8 mouse cellular contexts compared by ENCODE assay signal in the genomic region with DNA sequence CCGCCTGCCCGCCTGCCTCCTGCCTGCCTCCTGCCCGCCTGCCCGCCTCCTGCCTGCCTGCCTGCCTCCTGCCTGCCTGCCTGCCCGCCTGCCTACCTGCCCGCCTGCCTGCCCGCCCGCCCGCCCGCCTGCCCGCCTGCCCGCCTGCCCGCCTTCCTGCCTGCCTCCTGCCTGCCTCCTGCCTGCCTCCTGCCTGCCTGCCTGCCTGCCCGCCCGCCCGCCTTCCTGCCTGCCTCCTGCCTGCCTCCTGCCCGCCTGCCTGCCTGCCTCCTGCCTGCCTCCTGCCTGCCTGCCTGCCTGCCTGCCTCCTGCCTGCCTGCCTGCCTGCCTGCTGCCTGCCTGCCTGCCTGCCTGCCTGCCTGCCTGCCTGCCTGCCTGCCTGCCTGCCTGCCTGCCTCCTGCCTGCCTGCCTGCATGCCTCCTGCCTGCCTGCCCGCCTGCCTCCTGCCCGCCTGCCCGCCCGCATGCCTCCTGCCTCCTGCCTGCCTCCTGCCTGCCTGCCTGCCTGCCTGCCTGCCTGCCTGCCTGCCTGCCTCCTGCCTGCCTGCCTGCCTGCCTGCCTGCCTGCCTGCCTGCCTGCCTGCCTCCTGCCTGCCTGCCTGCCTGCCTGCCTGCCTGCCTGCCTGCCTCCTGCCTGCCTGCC.
DNase-seq lines count a peak whose midpoint lies in the region; ATAC-seq and TF ChIP-seq lines count a peak whose summit lies in the region.
"Not testable (repeated sequence)": the region's sequence is repeated elsewhere in the genome, so short reads cannot be mapped to it uniquely, and the experiment has no call there.

No protein-coding gene starts in this region.

- H3K9ac ChIP-seq in embryonic facial prominence, embryonic 14.5 days (ENCODE audit: low read depth, low read length); heart, embryonic 11.5 days (ENCODE audit: low read depth, low read length); hindbrain, embryonic 13.5 days; liver, embryonic 15.5 days; midbrain, embryonic 15.5 days; stomach, postnatal 0 days (ENCODE audit: low read length): not testable (repeated sequence)

- H3K27ac ChIP-seq in embryonic facial prominence, embryonic 14.5 days (replicated peaks; ENCODE audit: low read depth, low read length); heart, embryonic 11.5 days (ENCODE audit: low read depth, low read length); hindbrain, embryonic 13.5 days; liver, embryonic 15.5 days (replicated peaks); stomach, postnatal 0 days (replicated peaks): not testable (repeated sequence)
- peak overlapping the region; percentile 61; the same call in 1 of the 2 replicates for H3K27ac ChIP-seq in limb, embryonic 10.5 days
- H3K27ac ChIP-seq in midbrain, embryonic 15.5 days: 0 out of 2 replicates have a peak overlapping the region, but pooled peaks have one; percentile 11

- peak overlapping the region; percentile 8; the same call in 1 of the 2 replicates for H3K4me3 ChIP-seq in embryonic facial prominence, embryonic 14.5 days (ENCODE audit: low read depth, low read length)
- peak overlapping the region; percentile 37 for H3K4me3 ChIP-seq in heart, embryonic 11.5 days (ENCODE audit: low read depth, low read length)
- peak overlapping the region; percentile 24; the same call in 1 of the 2 replicates for H3K4me3 ChIP-seq in hindbrain, embryonic 13.5 days
- H3K4me3 ChIP-seq in limb, embryonic 10.5 days: peak overlapping the region; percentile 43
- not testable (repeated sequence) for H3K4me3 ChIP-seq in liver, embryonic 15.5 days (replicated peaks); stomach, postnatal 0 days (ENCODE audit: low read depth, low read length)
- 0 out of 2 replicates have a peak overlapping the region, but pooled peaks have one; percentile 20 for H3K4me3 ChIP-seq in midbrain, embryonic 15.5 days

- 66% methylated on average over 4 of the region's 21 CpGs for WGBS in embryonic facial prominence, embryonic 14.5 days
- 69% methylated on average over 4 of the region's 21 CpGs for WGBS in heart, embryonic 11.5 days (ENCODE audit: insufficient replicate concordance)
- WGBS in hindbrain, embryonic 13.5 days: 42% methylated on average over 8 of the region's 21 CpGs
- WGBS in limb, embryonic 10.5 days: 43% methylated on average over 9 of the region's 21 CpGs
- 37% methylated on average over 14 of the region's 21 CpGs for WGBS in liver, embryonic 15.5 days (ENCODE audit: insufficient replicate concordance)
- WGBS in midbrain, embryonic 15.5 days: 55% methylated on average over 4 of the region's 21 CpGs
- no CpG with 5 or more reads among the region's 21 CpGs for WGBS in stomach, postnatal 0 days

- TF ChIP-seq CTCF in stomach, postnatal 0 days (IDR thresholded peaks at IDR 0.05; ENCODE audit: low read depth): peak; percentile 9; the same call in 1 of the 2 replicates

- H3K9me3 ChIP-seq in embryonic facial prominence, embryonic 14.5 days (ENCODE audit: control insufficient read depth, low read length); heart, embryonic 11.5 days (replicated peaks; ENCODE audit: control insufficient read depth, low read length); hindbrain, embryonic 13.5 days; limb, embryonic 10.5 days (replicated peaks); liver, embryonic 15.5 days (replicated peaks); midbrain, embryonic 15.5 days; stomach, postnatal 0 days (ENCODE audit: control insufficient read depth, low read length): not testable (repeated sequence)

- ATAC-seq in embryonic facial prominence, embryonic 14.5 days (ENCODE audit: low read depth); heart, embryonic 11.5 days (replicated peaks; ENCODE audit: insufficient number of reproducible peaks, low FRiP score, low TSS enrichment); hindbrain, embryonic 13.5 days (ENCODE audit: low FRiP score); liver, embryonic 15.5 days (ENCODE audit: insufficient read depth); midbrain, embryonic 15.5 days (replicated peaks); stomach, postnatal 0 days (ENCODE audit: low FRiP score, low TSS enrichment): not testable (repeated sequence)

- H3K36me3 ChIP-seq in embryonic facial prominence, embryonic 14.5 days (ENCODE audit: control insufficient read depth, insufficient read depth, low read length); heart, embryonic 11.5 days (ENCODE audit: control insufficient read depth, insufficient read depth, low read length); hindbrain, embryonic 13.5 days; limb, embryonic 10.5 days; liver, embryonic 15.5 days (replicated peaks); midbrain, embryonic 15.5 days (replicated peaks); stomach, postnatal 0 days (ENCODE audit: control insufficient read depth, insufficient read depth, low read length): not testable (repeated sequence)

- peak overlapping the region; percentile 34; the same call in 1 of the 2 replicates for H3K4me2 ChIP-seq in embryonic facial prominence, embryonic 14.5 days (ENCODE audit: low read depth, low read length)
- peak overlapping the region; percentile 57 for H3K4me2 ChIP-seq in heart, embryonic 11.5 days
- not testable (repeated sequence) for H3K4me2 ChIP-seq in hindbrain, embryonic 13.5 days; midbrain, embryonic 15.5 days; stomach, postnatal 0 days (replicated peaks; ENCODE audit: low read depth)
- peak overlapping the region; percentile 27; the same call in 1 of the 2 replicates for H3K4me2 ChIP-seq in liver, embryonic 15.5 days

- H3K27me3 ChIP-seq in embryonic facial prominence, embryonic 14.5 days (replicated peaks; ENCODE audit: control insufficient read depth, insufficient read depth, low read length); heart, embryonic 11.5 days (ENCODE audit: control insufficient read depth, insufficient read depth, low read length); hindbrain, embryonic 13.5 days; liver, embryonic 15.5 days; midbrain, embryonic 15.5 days (replicated peaks); stomach, postnatal 0 days (ENCODE audit: control insufficient read depth, insufficient read depth, low read length): not testable (repeated sequence)
- peaks cover 18% of the 10 kb centered on the region for H3K27me3 ChIP-seq in limb, embryonic 10.5 days (ENCODE audit: low read depth, poor library complexity, severe bottlenecking)

- not testable (repeated sequence) for TF ChIP-seq EP300 in stomach, postnatal 0 days (optimal IDR thresholded peaks at IDR 0.05)

- peak; percentile 48 for DNase-seq in ES-CJ7 (ENCODE audit: low read depth, low spot score)
- not testable (repeated sequence) for DNase-seq in embryonic facial prominence, embryonic 14.5 days (ENCODE audit: low spot score)
- DNase-seq in limb, embryonic 10.5 days (ENCODE audit: low spot score): peak; percentile 52
- peak; percentile 67 for DNase-seq in stomach, postnatal 0 days (ENCODE audit: low spot score)

- H3K4me1 ChIP-seq in embryonic facial prominence, embryonic 14.5 days (ENCODE audit: control insufficient read depth, insufficient read depth, low read length); heart, embryonic 11.5 days (ENCODE audit: control insufficient read depth, insufficient read depth, low read length); hindbrain, embryonic 13.5 days (replicated peaks); liver, embryonic 15.5 days (replicated peaks); midbrain, embryonic 15.5 days; stomach, postnatal 0 days (replicated peaks; ENCODE audit: control insufficient read depth, insufficient read depth): not testable (repeated sequence)
- H3K4me1 ChIP-seq in limb, embryonic 10.5 days: peaks cover 18% of the 10 kb centered on the region
